In genomic region chr12:8333617-8334016, GRCm38 (mm10) we compare ENCODE assay signal across 15 mouse cellular contexts. TPM values are rescaled to one million over a fixed set of nuclear protein-coding genes. Genes with fewer than 3 reads are reported as not detected.
DNase-seq lines count a peak whose midpoint lies in the region; ATAC-seq and TF ChIP-seq lines count a peak whose summit lies in the region.
"Had no signal": no experiment of that assay in that cellular context is flagged by ENCODE, and none has a peak within 500 bp of the region (broad histone marks: within the 10 kb centered on the region; RNA-seq: fewer than 3 reads in every experiment).

No protein-coding gene starts in this region.

- TF ChIP-seq POLR2A in cortical plate, adult 2 months (IDR thresholded peaks at IDR 0.05; ENCODE audit: extremely low read depth, insufficient read depth, low read length) = no peak

- DNase-seq in gastrocnemius, adult 2 months = no peak
- DNase-seq in gastrocnemius, adult 18-20 months (ENCODE audit: low spot score) = no peak
- no peak for DNase-seq in thymus, postnatal 14 days
- DNase-seq: cerebellum, postnatal 14 days; midbrain, embryonic 14.5 days; thymus, adult 2 months had no signal

- peaks cover 22% of the 10 kb centered on the region for H3K4me1 ChIP-seq in intestine, embryonic 15.5 days (replicated peaks)
- H3K4me1 ChIP-seq in intestine, embryonic 16.5 days (ENCODE audit: control insufficient read depth, insufficient read depth, low read length) = peaks cover 14% of the 10 kb centered on the region
- H3K4me1 ChIP-seq in cortical plate, adult 2 months (ENCODE audit: control insufficient read depth, insufficient read depth, low read length) = peaks cover 3% of the 10 kb centered on the region
- H3K4me1 ChIP-seq in liver, embryonic 15.5 days (replicated peaks) = no peaks in the 10 kb centered on the region; the same call in 1 of the 2 replicates
- peaks cover 12% of the 10 kb centered on the region for H3K4me1 ChIP-seq in kidney, embryonic 14.5 days (ENCODE audit: control insufficient read depth, insufficient read depth, low read length)

- no peaks in the 10 kb centered on the region for H3K27me3 ChIP-seq in intestine, embryonic 15.5 days (replicated peaks)
- no peaks in the 10 kb centered on the region for H3K27me3 ChIP-seq in intestine, embryonic 16.5 days (replicated peaks; ENCODE audit: control insufficient read depth, insufficient read depth, low read length)
- no peaks in the 10 kb centered on the region for H3K27me3 ChIP-seq in liver, embryonic 15.5 days
- H3K27me3 ChIP-seq in kidney, embryonic 14.5 days (ENCODE audit: control insufficient read depth, insufficient read depth, low read length) = no peaks in the 10 kb centered on the region

- peaks cover 10% of the 10 kb centered on the region; the same call in 1 of the 2 replicates for H3K36me3 ChIP-seq in intestine, embryonic 15.5 days
- H3K36me3 ChIP-seq in intestine, embryonic 16.5 days (ENCODE audit: control insufficient read depth, insufficient read depth, low read length) = peaks cover 8% of the 10 kb centered on the region
- H3K36me3 ChIP-seq in liver, embryonic 15.5 days (replicated peaks) = peaks cover 7% of the 10 kb centered on the region; the same call in 1 of the 2 replicates
- peaks cover 20% of the 10 kb centered on the region; the same call in 1 of the 2 replicates for H3K36me3 ChIP-seq in kidney, embryonic 14.5 days (ENCODE audit: control insufficient read depth, insufficient read depth, low read length)

- ATAC-seq in intestine, embryonic 15.5 days = peak; percentile 10; the same call in 1 of the 2 replicates
- no peak for ATAC-seq in intestine, embryonic 16.5 days
- peak; percentile 71 for ATAC-seq in liver, embryonic 15.5 days (ENCODE audit: insufficient read depth)
- ATAC-seq in kidney, embryonic 14.5 days (ENCODE audit: low FRiP score, low TSS enrichment) = no peak
- ATAC-seq: activated CD4-positive, CD25-positive, alpha-beta regulatory T cell, adult 4 months; forebrain, embryonic 14.5 days had no signal

- WGBS in intestine, embryonic 15.5 days = 73% methylated on average over 8 of the region's 8 CpGs
- 72% methylated on average over 8 of the region's 8 CpGs for WGBS in intestine, embryonic 16.5 days
- 52% methylated on average over 8 of the region's 8 CpGs for WGBS in liver, embryonic 15.5 days (ENCODE audit: insufficient replicate concordance)
- WGBS in kidney, embryonic 14.5 days = 91% methylated on average over 8 of the region's 8 CpGs

- no peak for TF ChIP-seq CTCF in gastrocnemius, adult 2 months (IDR thresholded peaks at IDR 0.05)
- TF ChIP-seq CTCF in cortical plate, adult 2 months (IDR thresholded peaks at IDR 0.05; ENCODE audit: extremely low read depth, insufficient read depth, low read length) = no peak

- no peaks in the 10 kb centered on the region for H3K9me3 ChIP-seq in intestine, embryonic 15.5 days
- no peaks in the 10 kb centered on the region for H3K9me3 ChIP-seq in intestine, embryonic 16.5 days (ENCODE audit: control insufficient read depth, low read length)
- no peaks in the 10 kb centered on the region for H3K9me3 ChIP-seq in liver, embryonic 15.5 days (replicated peaks)
- no peaks in the 10 kb centered on the region for H3K9me3 ChIP-seq in kidney, embryonic 14.5 days (ENCODE audit: control insufficient read depth, low read length)

- H3K27ac ChIP-seq in gastrocnemius, adult 2 months = peak overlapping the region; percentile 73
- H3K27ac ChIP-seq in intestine, embryonic 15.5 days = no peak overlapping the region
- no peak overlapping the region for H3K27ac ChIP-seq in intestine, embryonic 16.5 days (ENCODE audit: low read length)
- peak overlapping the region; percentile 66; the same call in 1 of the 2 replicates for H3K27ac ChIP-seq in cortical plate, adult 2 months (ENCODE audit: insufficient read depth, low read length)
- H3K27ac ChIP-seq in liver, embryonic 15.5 days (replicated peaks) = no peak overlapping the region
- H3K27ac ChIP-seq in kidney, embryonic 14.5 days (ENCODE audit: low read depth, low read length) = no peak overlapping the region

- intact Hi-C loops in gastrocnemius, adult 2 months (cut with DNase I) = no loop called here

- no peak overlapping the region for H3K4me2 ChIP-seq in intestine, embryonic 15.5 days (replicated peaks)
- no peak overlapping the region for H3K4me2 ChIP-seq in intestine, embryonic 16.5 days (ENCODE audit: low read depth, low read length)
- no peak overlapping the region for H3K4me2 ChIP-seq in liver, embryonic 15.5 days
- H3K4me2 ChIP-seq in kidney, embryonic 14.5 days (replicated peaks; ENCODE audit: low read depth, low read length) = no peak overlapping the region

- no peak overlapping the region for H3K9ac ChIP-seq in intestine, embryonic 15.5 days
- H3K9ac ChIP-seq in intestine, embryonic 16.5 days (ENCODE audit: low read depth, low read length) = no peak overlapping the region
- no peak overlapping the region for H3K9ac ChIP-seq in liver, embryonic 15.5 days
- H3K9ac ChIP-seq in kidney, embryonic 14.5 days (ENCODE audit: low read depth, low read length) = no peak overlapping the region

- no peak overlapping the region; the same call in 1 of the 2 replicates for H3K4me3 ChIP-seq in gastrocnemius, adult 2 months
- no peak overlapping the region for H3K4me3 ChIP-seq in intestine, embryonic 15.5 days (replicated peaks)
- H3K4me3 ChIP-seq in intestine, embryonic 16.5 days (ENCODE audit: low read length) = no peak overlapping the region
- H3K4me3 ChIP-seq in cortical plate, adult 2 months (ENCODE audit: insufficient read depth, low read length) = no peak overlapping the region
- H3K4me3 ChIP-seq in liver, embryonic 15.5 days (replicated peaks) = no peak overlapping the region
- no peak overlapping the region for H3K4me3 ChIP-seq in kidney, embryonic 14.5 days (ENCODE audit: low read length)

RNA-seq across cellular contexts. Expression of gene Hs1bp3, which starts 20.4 kb away (rescaled TPM):
- 1 to 10 TPM; 6.1 to 7.7 TPM for total RNA-seq in gastrocnemius, adult 2 months (2021)
- 1 to 10 TPM; 6.8 to 7.0 TPM for total RNA-seq in gastrocnemius, adult 18-20 months (2021)
- 21.4 and 23.4 TPM in 2 replicates for polyA plus RNA-seq in intestine, embryonic 15.5 days (2015; fragmentation: Nextera tagmentation; extraction: Ambion mirVana)
- 30.3 and 32.5 TPM in 2 replicates for polyA plus RNA-seq in intestine, embryonic 16.5 days (2015; fragmentation: Nextera tagmentation; extraction: Ambion mirVana)
- polyA plus RNA-seq in cortical plate, adult 2 months (2012; rRNA removed) = 15.4 and 15.7 TPM in 2 replicates
- 4.0 and 4.3 TPM in 2 replicates for polyA plus RNA-seq in liver, embryonic 15.5 days (2015; fragmentation: Nextera tagmentation; extraction: Ambion mirVana)
- polyA plus RNA-seq in kidney, embryonic 14.5 days (2014; fragmentation: Nextera tagmentation; extraction: Ambion mirVana) = 9.1 and 11.6 TPM in 2 replicates

RNA-seq across cellular contexts. Expression of gene Gdf7, which starts 31.9 kb away (rescaled TPM):
- total RNA-seq in gastrocnemius, adult 2 months (2021) = not detected
- total RNA-seq in gastrocnemius, adult 18-20 months (2021) = not detected
- not detected in 2 replicates for polyA plus RNA-seq in intestine, embryonic 15.5 days (2015; fragmentation: Nextera tagmentation; extraction: Ambion mirVana)
- not detected in 2 replicates for polyA plus RNA-seq in intestine, embryonic 16.5 days (2015; fragmentation: Nextera tagmentation; extraction: Ambion mirVana)
- polyA plus RNA-seq in cortical plate, adult 2 months (2012; rRNA removed) = 0.06 and 0.23 TPM in 2 replicates
- polyA plus RNA-seq in liver, embryonic 15.5 days (2015; fragmentation: Nextera tagmentation; extraction: Ambion mirVana) = not detected in 2 replicates
- polyA plus RNA-seq in kidney, embryonic 14.5 days (2014; fragmentation: Nextera tagmentation; extraction: Ambion mirVana) = 0.99 and 1.3 TPM in 2 replicates
- total RNA-seq: gastrocnemius, postnatal 4 days had no signal
- polyA plus RNA-seq: activated CD4-positive, CD25-positive, alpha-beta regulatory T cell, adult 4 months; forebrain, embryonic 14.5 days; lung, embryonic 16.5 days had no signal

Comparison
In these comparisons a context has a peak if more than half of its experiments do, and no peak if none do; other contexts are left out.
1. ATAC-seq: peak in intestine, embryonic 15.5 days (single experiment) and liver, embryonic 15.5 days (single experiment); none in intestine, embryonic 16.5 days (single experiment) and kidney, embryonic 14.5 days (single experiment).
2. H3K27ac ChIP-seq: peak in gastrocnemius, adult 2 months (single experiment) and cortical plate, adult 2 months (single experiment); none in intestine, embryonic 15.5 days (single experiment), intestine, embryonic 16.5 days (single experiment), liver, embryonic 15.5 days (single experiment) and kidney, embryonic 14.5 days (single experiment).